Mouse (Mus musculus) lung, embryonic 16.5 days (tissue): ENCODE measurements around the gene Ppm1m. TPM values are rescaled to one million over a fixed set of nuclear protein-coding genes. Genes with fewer than 3 reads are reported as not detected.

Experiments
- ATAC-seq: fragments of 200-750 bp; cut with Nextera tagmentation; 2 replicates; pipeline ENCODE4 v1.8.0; 2017; ENCODE audit warnings: low read depth, mild to moderate bottlenecking, moderate library complexity
- H3K27ac ChIP-seq: fragments of 300-500 bp; sonication (generic); 2 replicates; pipeline ENCODE4 v1.5.1; 2014; ENCODE audit warnings: mild to moderate bottlenecking, control low read depth, low read length
- H3K27me3 ChIP-seq: fragments of 300-500 bp; sonication (generic); 2 replicates; pipeline ENCODE4 v1.6.1; 2014; ENCODE audit warnings: low read depth, low read length, mixed read lengths; ENCODE audit not compliant: control insufficient read depth, insufficient read depth
- H3K36me3 ChIP-seq: fragments of 300-500 bp; sonication (generic); 2 replicates; pipeline ENCODE4 v1.6.1; 2014; ENCODE audit warnings: low read length; ENCODE audit not compliant: control insufficient read depth, insufficient read depth
- H3K4me1 ChIP-seq: fragments of 300-500 bp; sonication (generic); replicated peaks from 2 replicates; pipeline ENCODE4 v1.6.1; 2014; ENCODE audit warnings: low read length, mixed read lengths; ENCODE audit not compliant: control insufficient read depth, insufficient read depth
- H3K4me2 ChIP-seq: fragments of 300-500 bp; sonication (generic); 2 replicates; pipeline ENCODE4 v1.6.1; 2014; ENCODE audit warnings: low read depth, low read length, control low read depth
- H3K4me3 ChIP-seq: fragments of 300-500 bp; sonication (generic); 2 replicates; pipeline ENCODE4 v1.5.1; 2014; ENCODE audit warnings: mild to moderate bottlenecking, low read length, control low read depth
- H3K9ac ChIP-seq: fragments of 300-500 bp; sonication (generic); 2 replicates; pipeline ENCODE4 v1.6.1; 2014; ENCODE audit warnings: low read length, control low read depth
- H3K9me3 ChIP-seq: fragments of 300-500 bp; sonication (generic); 2 replicates; pipeline ENCODE4 v1.6.1; 2016; ENCODE audit warnings: low read length; ENCODE audit not compliant: control insufficient read depth
- WGBS: fragments of 180-500 bp; shearing (Covaris S2); extraction: QIAGEN DNeasy Blood & Tissue Kit; methylation state at CpG from one replicate; pipeline ENCODE4 v1.1.7; 2014; 5-methylcytosine and 5-hydroxymethylcytosine counted together
- polyA plus RNA-seq: library from polyadenylated mRNA; unstranded; fragments of >200 nt; fragmentation: Nextera tagmentation; extraction: Ambion mirVana; gene quantifications from 2 replicates; pipeline ENCODE4 v1.2.1, GENCODE M21; 2015

Gene Ppm1m
- polyA plus RNA-seq, result 53.1 and 56.7 TPM in 2 replicates

DNA sequence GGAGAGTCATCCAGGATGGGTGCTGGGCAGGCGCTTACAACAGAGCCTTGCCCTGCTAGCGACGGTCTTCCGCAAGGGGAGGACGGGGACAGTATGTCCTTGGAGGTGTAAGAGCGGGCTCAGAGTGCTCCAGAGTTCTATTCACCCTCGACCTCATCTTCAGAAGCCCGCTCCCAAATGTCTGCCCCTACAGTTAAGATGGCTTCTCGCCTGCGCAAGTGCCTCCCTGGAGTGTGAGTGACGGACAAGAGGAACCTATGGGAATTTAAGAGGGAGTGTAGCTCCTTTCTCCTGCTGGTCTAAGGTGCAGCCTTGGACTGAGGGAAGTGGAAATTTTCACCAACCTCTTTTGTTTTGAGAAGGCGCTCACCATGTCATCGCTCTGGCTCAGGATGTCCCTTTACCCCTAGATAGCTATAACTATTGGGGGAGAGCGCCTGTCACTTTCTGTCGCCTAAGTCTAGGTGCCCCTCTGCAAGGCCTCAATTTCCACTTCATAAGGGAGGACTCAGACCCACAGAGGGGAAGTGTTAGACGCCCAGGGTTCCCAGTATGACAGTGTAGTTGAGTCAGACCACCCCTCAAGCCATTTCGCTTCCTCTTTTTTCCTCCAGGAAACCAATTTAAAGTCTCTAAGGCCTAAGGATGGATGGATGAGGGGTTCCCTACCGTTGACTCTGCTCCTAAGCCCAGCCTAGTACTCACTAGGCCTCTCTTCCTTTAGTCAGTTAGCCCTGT, at the start of gene Ppm1m:
TSS of gene Ppm1m (minus strand) at position 212 of the 738 bp plus-strand sequence.
- H3K9ac ChIP-seq, result peak within 1 kb of the TSS; percentile 78
- peak within 1 kb of the TSS; percentile 78 for H3K4me2 ChIP-seq
- H3K36me3 ChIP-seq, result peaks cover 15% of the 10 kb centered on the region
- peaks cover 28% of the 10 kb centered on the region for H3K4me1 ChIP-seq
- peak within 1 kb of the TSS; percentile 65 for H3K4me3 ChIP-seq
- WGBS, result 45% methylated on average over 18 of the region's 18 CpGs
- no peaks in the 10 kb centered on the region for H3K27me3 ChIP-seq
- ATAC-seq, result peak; percentile 6; the same call in 1 of the 2 replicates
- no peaks in the 10 kb centered on the region for H3K9me3 ChIP-seq
- H3K27ac ChIP-seq, result peak within 1 kb of the TSS; percentile 45

DNA sequence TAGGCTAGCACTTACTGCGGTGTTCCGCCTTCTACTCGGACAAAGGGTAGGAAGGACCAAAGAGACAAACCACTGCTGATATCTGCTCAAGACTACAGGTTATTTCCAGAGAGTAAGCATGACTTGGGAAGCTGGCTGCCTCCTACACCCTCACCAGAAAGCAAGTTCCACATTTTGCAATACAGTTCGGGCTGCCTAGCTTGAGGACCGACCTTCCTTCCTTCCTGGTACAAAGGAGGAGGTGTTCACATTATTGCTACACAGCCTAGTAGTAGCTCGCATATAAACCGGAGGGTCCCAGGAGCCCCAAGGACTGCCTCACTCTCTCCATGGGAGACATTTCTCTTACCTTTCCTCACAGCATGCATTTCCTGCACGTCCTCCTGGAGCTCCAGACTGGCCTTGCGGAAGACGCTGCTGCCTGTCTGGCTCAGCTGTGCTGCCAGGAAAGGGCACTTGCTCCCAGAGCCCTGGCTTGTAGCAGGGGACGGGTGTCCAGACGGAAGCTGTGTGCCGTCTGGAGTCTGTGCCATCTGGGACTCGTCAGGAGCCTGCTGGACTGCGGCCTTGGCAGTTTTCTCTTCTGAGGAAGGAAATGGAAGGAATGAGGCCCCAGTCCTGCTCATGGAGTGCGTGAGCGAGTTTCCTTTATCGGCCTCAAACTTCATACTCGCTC, 43.4 kb upstream of the Ppm1m start:
- Histone ChIP-seq H3K27me3 (no peaks in the 10 kb centered on the region), H3K4me1 (peaks cover 8% of the 10 kb centered on the region), H3K4me3 (no peak overlapping the region), H3K4me2 (0 out of 2 replicates have a peak overlapping the region, but pooled peaks have one; percentile 0), H3K27ac (peak overlapping the region; percentile 65), H3K9ac (no peak overlapping the region), H3K36me3 (peaks cover 41% of the 10 kb centered on the region), H3K9me3 (no peaks in the 10 kb centered on the region)
- 58% methylated on average over 19 of the region's 19 CpGs for WGBS
- ATAC-seq, result peak; percentile 29; the same call in 1 of the 2 replicates

DNA sequence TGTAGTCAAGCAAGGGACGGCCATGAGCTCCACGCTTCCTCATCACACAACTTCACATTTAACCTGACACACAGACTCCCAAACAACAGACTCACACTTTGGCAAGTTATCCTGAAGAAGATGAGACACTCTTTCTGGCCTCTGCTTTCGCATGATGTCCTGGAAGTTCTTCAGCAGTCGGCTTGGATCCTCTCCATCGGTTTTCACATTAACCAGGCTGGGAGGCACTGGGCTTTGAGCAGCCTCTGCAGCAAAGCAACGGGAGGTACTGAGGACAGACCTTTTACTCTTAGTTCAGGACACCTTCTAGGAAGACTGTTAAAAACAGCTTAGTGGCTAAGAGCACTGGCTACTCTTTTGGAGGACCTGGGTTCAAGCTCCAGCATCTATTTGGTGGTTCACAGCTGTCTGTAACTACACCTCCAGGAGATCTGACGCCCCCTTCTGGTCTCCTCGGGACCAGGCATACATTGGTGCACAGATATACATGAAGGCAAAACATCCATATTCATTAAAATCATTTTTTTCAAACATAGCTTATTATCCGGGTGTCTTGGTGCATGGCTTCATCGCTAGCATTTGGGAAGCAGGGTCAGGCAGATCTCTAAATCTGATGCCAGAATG, 42.1 kb upstream of the Ppm1m start:
- 87% methylated on average over 10 of the region's 10 CpGs for WGBS
- H3K9me3 ChIP-seq, result no peaks in the 10 kb centered on the region
- H3K4me3 ChIP-seq, result no peak overlapping the region
- peaks cover 3% of the 10 kb centered on the region for H3K4me1 ChIP-seq
- peaks cover 50% of the 10 kb centered on the region for H3K36me3 ChIP-seq
- no peak overlapping the region for H3K9ac ChIP-seq
- no peak overlapping the region for H3K4me2 ChIP-seq
- H3K27me3 ChIP-seq, result no peaks in the 10 kb centered on the region
- H3K27ac ChIP-seq, result no peak overlapping the region
- no peak for ATAC-seq

DNA sequence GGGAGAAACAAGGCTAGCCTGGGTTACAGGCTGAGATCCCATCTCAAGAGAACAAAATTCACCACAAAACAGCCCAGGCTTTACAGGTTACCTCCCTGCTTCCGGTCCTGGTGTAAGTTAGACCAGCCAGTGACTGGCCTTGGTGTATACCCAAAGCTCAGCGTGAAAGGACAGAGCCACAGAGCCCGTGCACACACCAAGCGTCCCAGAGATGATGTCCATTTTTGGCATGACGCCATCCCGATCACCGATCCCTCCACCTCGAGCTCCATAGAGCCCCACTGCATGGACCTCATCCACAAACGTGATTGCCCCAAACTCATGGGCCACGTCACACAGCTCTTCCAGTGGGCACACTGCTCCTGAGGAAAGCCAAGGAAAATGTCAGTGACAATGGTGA, 38.3 kb upstream of the Ppm1m start:
- no peaks in the 10 kb centered on the region for H3K9me3 ChIP-seq
- H3K4me2 ChIP-seq, result no peak overlapping the region
- no peak overlapping the region for H3K9ac ChIP-seq
- no peak overlapping the region for H3K27ac ChIP-seq
- no peak for ATAC-seq
- WGBS, result 90% methylated on average over 10 of the region's 10 CpGs
- H3K27me3 ChIP-seq, result no peaks in the 10 kb centered on the region
- H3K36me3 ChIP-seq, result peaks cover 71% of the 10 kb centered on the region
- H3K4me3 ChIP-seq, result no peak overlapping the region
- no peaks in the 10 kb centered on the region; the same call in 1 of the 2 replicates for H3K4me1 ChIP-seq

DNA sequence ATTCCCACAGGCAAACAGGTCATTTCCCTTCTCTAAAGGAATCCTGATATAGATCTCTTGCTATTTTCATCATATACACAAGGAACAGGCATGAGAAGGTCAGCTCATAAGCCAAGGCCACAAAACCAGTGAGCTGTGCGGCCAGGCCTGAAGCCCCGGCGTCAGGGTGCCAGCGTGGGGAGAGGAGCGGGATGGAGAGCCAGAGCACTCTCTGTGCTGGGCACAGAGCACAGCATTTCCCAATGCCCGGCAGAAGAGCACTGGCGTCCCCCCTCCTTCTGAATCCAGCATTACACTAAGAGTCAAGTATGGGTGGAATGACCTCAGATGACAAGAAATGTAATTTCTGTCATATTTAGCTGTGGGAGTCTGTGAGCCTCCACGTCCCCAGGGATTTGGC, 37.9 kb upstream of the Ppm1m start:
- Histone ChIP-seq H3K4me1 (no peaks in the 10 kb centered on the region), H3K4me2 (no peak overlapping the region), H3K36me3 (peaks cover 74% of the 10 kb centered on the region), H3K27ac (no peak overlapping the region), H3K4me3 (no peak overlapping the region), H3K27me3 (no peaks in the 10 kb centered on the region), H3K9ac (no peak overlapping the region), H3K9me3 (no peaks in the 10 kb centered on the region)
- no peak for ATAC-seq
- 85% methylated on average over 8 of the region's 8 CpGs for WGBS

DNA sequence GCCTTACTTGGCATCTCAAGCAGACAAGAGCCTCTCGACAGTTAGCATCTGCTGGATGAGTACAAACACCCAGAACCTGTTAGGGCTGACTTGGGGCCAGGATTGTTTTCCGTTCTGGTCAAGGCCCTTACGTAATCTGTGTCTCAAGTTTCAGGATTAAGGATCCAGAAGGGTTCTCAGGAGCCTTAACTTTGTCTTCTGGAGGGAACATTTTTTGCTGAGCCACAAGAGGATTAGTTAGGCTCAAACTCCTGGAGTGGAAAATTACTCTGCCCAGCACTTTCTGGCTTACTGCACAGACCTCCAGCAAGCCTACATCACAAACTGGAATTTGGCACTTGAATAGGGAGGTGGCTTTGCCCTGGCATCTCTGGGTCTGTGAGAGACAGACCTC, 37.3 kb upstream of the Ppm1m start:
- Histone ChIP-seq H3K27ac (no peak overlapping the region), H3K4me3 (no peak overlapping the region)

DNA sequence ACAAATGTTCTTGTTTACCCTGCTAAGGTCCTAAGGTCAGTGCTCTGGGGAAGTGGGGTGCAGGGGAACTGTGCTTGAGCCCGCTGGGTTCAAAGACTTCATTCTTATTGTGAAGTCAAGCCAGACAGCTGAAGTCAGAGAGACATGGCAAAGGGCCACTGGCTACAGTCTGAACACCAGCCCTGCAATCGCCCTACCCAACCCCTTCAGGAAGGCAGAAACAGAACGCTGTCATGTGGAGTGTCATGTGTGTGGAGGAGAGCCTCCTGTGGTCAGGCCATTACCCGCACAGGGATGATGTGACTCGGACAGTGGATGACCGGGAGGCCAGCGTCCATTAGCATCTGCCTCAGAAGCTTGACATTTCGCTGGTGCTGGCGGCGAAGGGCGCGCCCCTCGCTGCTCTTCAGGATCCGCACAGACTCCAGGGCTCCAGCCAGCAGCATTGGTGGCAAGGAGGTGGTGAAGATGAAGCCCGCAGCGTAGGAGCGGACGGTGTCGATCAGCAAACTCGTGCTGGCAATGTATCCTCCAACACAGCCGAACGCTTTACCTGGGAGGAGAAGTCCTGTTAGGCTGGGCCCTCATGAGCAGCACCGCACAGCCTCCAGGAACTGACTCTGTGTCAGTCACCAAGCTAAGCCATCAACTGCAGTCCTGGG, 36.7 kb upstream of the Ppm1m start:
- Histone ChIP-seq H3K27me3 (no peaks in the 10 kb centered on the region), H3K27ac (no peak overlapping the region), H3K36me3 (peaks cover 70% of the 10 kb centered on the region), H3K9ac (no peak overlapping the region), H3K4me3 (no peak overlapping the region), H3K4me2 (no peak overlapping the region), H3K4me1 (no peaks in the 10 kb centered on the region), H3K9me3 (no peaks in the 10 kb centered on the region)
- 88% methylated on average over 23 of the region's 23 CpGs for WGBS
- no peak for ATAC-seq

More for the DNA sequence above, 37.3 kb upstream of the Ppm1m start:
- Histone ChIP-seq H3K27me3 (no peaks in the 10 kb centered on the region), H3K4me1 (no peaks in the 10 kb centered on the region), H3K9me3 (no peaks in the 10 kb centered on the region), H3K36me3 (peaks cover 75% of the 10 kb centered on the region), H3K4me2 (no peak overlapping the region), H3K9ac (no peak overlapping the region)
- 51% methylated on average over 3 of the region's 3 CpGs for WGBS
- ATAC-seq, result no peak

DNA sequence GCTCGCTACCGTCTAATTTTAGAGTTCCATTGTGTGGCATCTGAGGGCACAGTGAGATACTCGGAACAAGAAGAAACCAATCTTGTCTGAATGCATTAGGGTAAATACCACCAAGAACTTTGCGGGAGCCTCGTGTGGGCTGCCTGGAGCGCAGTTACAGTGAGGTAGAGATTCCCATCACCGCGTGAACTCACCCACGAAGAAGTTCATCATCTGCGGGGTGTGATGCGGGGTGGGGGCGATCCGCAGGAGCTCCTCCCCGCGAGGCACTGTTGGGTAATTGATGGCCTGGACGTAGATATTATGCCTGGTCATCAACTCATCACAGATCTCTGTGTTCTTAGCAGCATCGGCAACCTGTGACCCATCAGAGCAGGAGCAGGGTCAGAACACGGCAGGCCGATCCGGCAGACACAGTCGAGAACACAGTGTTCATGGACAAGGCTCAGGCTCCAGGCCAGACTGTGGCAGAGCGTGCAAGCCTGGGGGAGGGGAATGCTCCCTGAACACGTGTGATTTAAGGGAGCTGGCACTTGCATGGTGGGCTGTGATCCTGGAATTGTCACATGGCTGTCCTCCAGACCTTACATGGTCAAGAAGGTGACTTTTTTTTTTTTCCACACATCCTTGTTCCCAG, 35.8 kb upstream of the Ppm1m start:
- Histone ChIP-seq H3K27ac (no peak overlapping the region), H3K27me3 (no peaks in the 10 kb centered on the region), H3K9ac (no peak overlapping the region), H3K4me2 (no peak overlapping the region), H3K4me1 (no peaks in the 10 kb centered on the region), H3K36me3 (peaks cover 63% of the 10 kb centered on the region), H3K4me3 (no peak overlapping the region), H3K9me3 (no peaks in the 10 kb centered on the region)
- no peak for ATAC-seq
- WGBS, result 84% methylated on average over 23 of the region's 23 CpGs
